Mouse (Mus musculus) bone marrow macrophage, adult 2 months (primary cell): Measurements from ENCODE around the gene Apobec4. TPM values are rescaled to one million over a fixed set of nuclear protein-coding genes. Genes with fewer than 3 reads are reported as not detected.

Experiments used
- H3K27ac ChIP-seq: 2 replicates; pipeline ENCODE4 v1.5.1; 2012; ENCODE audit warnings: low read depth, low read length; ENCODE audit not compliant: insufficient read depth
- H3K4me1 ChIP-seq: 2 replicates; pipeline ENCODE4 v1.6.1; 2012; ENCODE audit warnings: low read length; ENCODE audit not compliant: control insufficient read depth, insufficient read depth
- H3K4me3 ChIP-seq: 2 replicates; pipeline ENCODE4 v1.5.1; 2012; ENCODE audit warnings: mild to moderate bottlenecking, low read length, moderate library complexity; ENCODE audit not compliant: insufficient read depth
- CTCF ChIP-seq: IDR thresholded peaks from 2 replicates; pipeline ENCODE4 v1.5.1; 2012; ENCODE audit warnings: low read depth, mild to moderate bottlenecking, low read length, moderate library complexity
- POLR2A ChIP-seq: IDR thresholded peaks from 2 replicates; pipeline ENCODE4 v1.6.1; 2012; ENCODE audit warnings: mild to moderate bottlenecking, low read depth, low read length, borderline replicate concordance
- polyA plus RNA-seq: library from polyadenylated mRNA; stranded (reverse); fragments of >200 nt; gene quantifications from 2 replicates; pipeline ENCODE4 v1.2.4, GENCODE M21; 2012; ENCODE audit not compliant: missing spikeins, insufficient read depth, insufficient read length

Apobec4 gene
- not detected in 2 replicates for polyA plus RNA-seq

DNA sequence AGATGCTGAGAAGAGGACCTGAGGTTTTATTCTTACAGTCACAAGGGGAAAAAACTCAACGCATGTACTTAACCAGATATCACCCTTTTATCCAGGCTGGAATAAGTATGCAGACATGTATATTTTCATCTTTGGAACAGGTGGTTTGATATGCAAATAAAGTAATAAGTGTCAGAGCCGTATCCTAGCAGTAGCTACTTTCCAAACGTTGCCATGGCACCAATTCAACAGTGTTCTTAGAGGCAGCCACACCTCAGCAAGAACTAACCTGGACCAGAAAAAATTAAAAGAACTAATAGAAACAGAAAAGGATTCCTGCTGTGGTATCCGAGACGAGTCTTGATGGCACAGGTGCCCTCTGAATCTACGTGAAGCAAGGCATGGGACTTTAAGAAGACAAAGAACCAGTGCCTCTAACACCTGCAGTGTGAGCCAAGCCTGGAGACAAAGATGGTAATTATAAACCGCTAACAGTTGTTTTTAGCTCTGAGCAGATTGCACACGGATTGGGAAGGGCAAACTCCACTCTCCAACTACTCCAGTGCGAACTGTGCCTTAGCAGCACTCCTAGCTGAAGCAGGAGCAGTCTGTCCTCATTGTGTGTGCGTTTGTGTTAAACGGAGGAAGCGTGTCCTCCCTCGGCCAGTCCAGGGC lies at the start of gene Apobec4:
Gene Apobec4 (plus strand): TSS at position 240 of the 654 bp plus-strand sequence.
- no peak for TF ChIP-seq CTCF
- no peak for TF ChIP-seq POLR2A
- Histone ChIP-seq H3K4me3 (no peak within 1 kb of the TSS), H3K4me1 (no peaks in the 10 kb centered on the region), H3K27ac (no peak within 1 kb of the TSS)

DNA sequence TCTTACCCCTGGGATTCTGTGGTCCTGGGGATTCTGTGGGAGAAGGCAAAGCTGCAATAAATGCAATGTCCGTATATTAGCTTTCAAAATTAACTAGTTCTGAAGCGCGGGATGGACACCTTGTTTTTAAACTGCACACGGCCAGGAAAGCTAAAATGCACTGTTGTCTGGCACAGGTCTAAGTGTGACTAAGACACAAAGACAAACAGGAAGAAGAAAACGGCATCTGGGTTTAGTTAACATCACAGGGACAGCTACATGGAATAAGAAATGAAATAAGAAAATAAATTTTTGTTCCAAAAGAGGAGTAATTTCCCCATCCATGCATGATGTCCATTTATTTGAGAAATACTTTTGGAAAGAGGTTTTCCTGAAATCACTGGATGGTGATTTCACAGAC lies 49.3 kb upstream of the Apobec4 start:
- H3K4me1 ChIP-seq, result peaks cover 19% of the 10 kb centered on the region
- TF ChIP-seq POLR2A (no peak), CTCF (no peak)
- H3K4me3 ChIP-seq, result no peak overlapping the region
- no peak overlapping the region for H3K27ac ChIP-seq

DNA sequence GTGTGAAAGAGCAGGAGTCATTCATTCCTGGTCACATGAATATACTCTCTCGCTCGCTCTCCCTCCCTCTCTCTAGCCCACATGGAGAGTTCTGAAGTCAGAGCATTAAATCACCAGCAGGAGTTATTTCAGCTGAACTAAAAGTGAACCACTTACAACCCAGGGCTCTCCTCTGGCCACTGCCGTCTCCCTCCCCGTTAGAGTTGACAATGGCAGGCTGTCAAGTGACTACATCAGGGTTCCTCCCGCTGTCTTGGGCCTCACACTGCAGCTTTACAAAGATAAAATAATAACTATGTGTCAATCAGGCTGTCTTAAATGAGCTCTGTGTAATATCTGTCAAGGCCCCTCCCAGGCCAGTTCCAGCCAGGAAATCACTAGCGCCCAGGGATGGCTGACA lies 47.4 kb upstream of the Apobec4 start:
- Histone ChIP-seq H3K27ac (no peak overlapping the region), H3K4me1 (peaks cover 14% of the 10 kb centered on the region), H3K4me3 (no peak overlapping the region)
- TF ChIP-seq CTCF (no peak), POLR2A (no peak)

DNA sequence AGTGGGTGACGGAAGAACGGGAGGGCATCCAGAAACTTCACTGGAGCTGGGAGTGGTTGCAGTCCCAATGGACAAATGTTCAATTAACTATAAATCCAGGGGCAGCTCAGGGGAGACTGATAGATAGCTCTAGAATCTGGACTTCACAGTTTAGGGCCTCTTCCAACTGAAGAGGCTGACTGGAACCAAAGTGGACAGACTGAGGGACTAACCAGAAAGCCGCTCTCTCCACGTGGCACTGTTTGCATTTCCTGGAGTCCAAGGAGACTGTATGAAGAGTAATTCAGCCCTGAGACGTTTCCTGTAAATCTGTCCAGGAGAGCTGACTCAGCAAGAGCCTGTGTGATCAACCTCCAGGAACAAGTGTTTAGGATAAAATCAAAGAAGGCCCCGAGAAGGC lies 46.4 kb upstream of the Apobec4 start:
- TF ChIP-seq CTCF (no peak), POLR2A (no peak)
- Histone ChIP-seq H3K27ac (no peak overlapping the region), H3K4me1 (peaks cover 10% of the 10 kb centered on the region), H3K4me3 (no peak overlapping the region)

DNA sequence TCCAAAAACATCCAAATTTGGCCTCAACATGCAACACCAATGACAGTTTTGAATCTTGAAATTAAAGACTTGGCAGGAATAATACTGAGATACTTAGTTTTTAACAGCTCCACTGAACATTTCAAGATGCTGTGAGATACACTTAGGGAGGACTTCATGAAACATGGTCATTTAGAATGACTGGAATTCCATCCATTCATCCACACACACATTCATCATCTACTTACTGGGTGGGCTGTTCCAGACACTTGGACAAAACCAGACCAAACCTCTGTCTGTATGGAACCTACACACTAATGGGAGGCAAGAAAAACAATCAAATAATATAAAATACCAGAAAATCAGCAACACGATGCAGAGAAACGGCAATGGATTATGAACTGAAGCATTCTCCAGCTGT lies 42.8 kb upstream of the Apobec4 start:
- TF ChIP-seq CTCF (no peak), POLR2A (no peak)

DNA sequence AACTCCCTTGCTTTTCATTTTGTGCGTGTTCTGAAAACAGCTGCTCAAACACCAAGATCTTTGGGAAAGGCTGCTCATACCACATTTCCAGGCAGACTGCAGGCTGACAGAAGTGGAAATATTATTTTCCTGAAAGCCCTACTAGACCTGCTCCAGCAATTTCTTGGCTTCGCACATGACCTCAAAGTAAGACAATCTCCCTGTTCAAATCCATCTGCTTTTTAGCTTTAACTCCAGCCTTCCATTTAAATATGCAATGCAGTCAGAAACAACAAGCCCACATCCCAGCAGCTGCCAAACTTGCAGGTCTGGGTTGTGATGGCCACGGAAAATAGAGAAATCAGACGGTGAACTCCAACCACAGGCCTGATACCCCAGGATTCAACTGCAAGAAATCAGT lies 39.3 kb upstream of the Apobec4 start:
- Histone ChIP-seq H3K4me3 (no peak overlapping the region), H3K4me1 (peaks cover 3% of the 10 kb centered on the region; the same call in 1 of the 2 replicates), H3K27ac (no peak overlapping the region)
- no peak for TF ChIP-seq CTCF
- TF ChIP-seq POLR2A, result no peak

More for the DNA sequence above, 42.8 kb upstream of the Apobec4 start:
- Histone ChIP-seq H3K4me1 (peaks cover 10% of the 10 kb centered on the region), H3K4me3 (no peak overlapping the region), H3K27ac (no peak overlapping the region)

DNA sequence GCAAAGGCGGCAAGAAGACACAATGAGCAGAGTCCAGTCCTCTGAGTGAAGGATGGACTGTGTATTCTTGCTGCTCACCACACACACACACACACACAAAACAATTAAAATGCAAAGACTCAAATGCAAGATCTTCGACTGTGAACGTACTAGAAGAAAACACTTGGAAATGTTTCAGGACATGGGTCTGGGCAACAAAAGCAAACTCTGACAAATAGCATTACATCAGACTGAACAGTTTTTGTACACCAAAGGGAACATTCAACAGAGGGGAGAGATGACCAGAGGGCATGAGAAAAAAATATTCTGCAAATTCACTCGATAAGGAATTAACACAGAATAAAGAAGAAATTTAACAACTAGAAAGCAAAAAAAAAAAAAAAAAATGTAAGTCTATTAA lies 36.4 kb upstream of the Apobec4 start:
- Histone ChIP-seq H3K4me3 (no peak overlapping the region), H3K4me1 (peaks cover 8% of the 10 kb centered on the region; the same call in 1 of the 2 replicates), H3K27ac (no peak overlapping the region)
- TF ChIP-seq POLR2A (no peak), CTCF (no peak)

DNA sequence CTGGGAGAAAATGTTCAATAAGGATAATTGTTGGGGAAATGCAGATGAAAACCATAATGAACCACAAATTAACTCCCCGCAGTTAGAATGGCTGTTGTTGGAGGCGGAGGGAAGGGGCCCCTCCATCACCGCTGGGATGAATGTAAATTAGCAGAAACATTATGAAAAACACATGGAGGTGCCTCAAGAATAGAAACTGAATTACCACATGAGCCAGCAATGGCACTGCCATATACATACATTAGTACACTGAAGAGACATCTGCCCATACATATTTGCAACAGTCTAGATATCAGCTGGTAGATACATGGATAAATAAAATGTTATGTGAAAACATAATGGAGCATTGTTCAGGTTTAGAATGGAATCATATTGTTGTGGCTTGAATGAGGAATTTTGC lies 35.9 kb upstream of the Apobec4 start:
- Histone ChIP-seq H3K4me1 (peaks cover 8% of the 10 kb centered on the region; the same call in 1 of the 2 replicates), H3K27ac (no peak overlapping the region), H3K4me3 (no peak overlapping the region)
- TF ChIP-seq CTCF, result no peak
- TF ChIP-seq POLR2A, result no peak

DNA sequence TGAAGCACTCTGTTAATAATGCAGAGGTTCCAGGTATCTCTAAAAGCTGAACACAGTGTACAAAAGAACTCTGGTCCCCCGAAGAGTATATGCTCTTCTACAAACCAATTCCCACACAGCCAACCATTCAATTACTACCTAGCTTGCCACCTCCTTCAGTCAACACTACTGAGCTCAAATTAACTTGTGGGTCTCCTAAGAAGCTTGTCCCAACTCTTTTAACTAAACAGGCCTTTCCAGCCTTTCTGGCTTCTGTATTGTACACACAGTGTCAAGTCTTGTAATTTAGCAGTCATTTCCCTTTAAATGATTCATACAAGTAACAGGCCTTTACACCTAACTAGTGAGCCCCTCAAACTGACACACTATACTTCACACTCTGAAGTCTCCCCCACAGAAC lies 33.0 kb upstream of the Apobec4 start:
- H3K4me3 ChIP-seq, result no peak overlapping the region
- TF ChIP-seq CTCF (no peak), POLR2A (no peak)

DNA sequence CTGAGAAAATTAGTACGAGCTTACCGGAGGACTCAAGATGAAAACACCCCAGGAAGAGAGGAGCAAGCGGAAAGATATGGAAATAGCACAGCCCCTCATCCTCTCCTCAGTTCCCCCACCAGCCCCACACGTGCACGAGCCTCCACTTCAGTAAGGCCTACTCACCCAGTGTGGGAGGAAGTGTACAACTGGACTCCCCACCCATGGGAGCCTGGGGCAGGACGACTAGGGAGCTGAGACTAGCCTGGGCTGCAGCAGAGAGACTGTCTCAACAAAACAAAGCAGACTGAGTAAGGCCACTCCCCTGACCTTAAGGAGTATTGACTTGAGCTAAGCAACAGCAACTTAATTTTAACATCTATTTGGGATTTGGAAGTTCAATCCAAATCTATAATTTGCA lies 32.2 kb upstream of the Apobec4 start:
- H3K27ac ChIP-seq, result no peak overlapping the region
- no peak for TF ChIP-seq CTCF
- no peak overlapping the region for H3K4me3 ChIP-seq
- peaks cover 18% of the 10 kb centered on the region for H3K4me1 ChIP-seq

More for the DNA sequence above, 33.0 kb upstream of the Apobec4 start:
- Histone ChIP-seq H3K4me1 (peaks cover 18% of the 10 kb centered on the region), H3K27ac (no peak overlapping the region)
